Mouse (Mus musculus) cortical plate, adult 2 months (tissue): Measurements from ENCODE around the gene Plekha5. TPM values are rescaled to one million over a fixed set of nuclear protein-coding genes. Genes with fewer than 3 reads are reported as not detected.
"Not testable (repeated sequence)": the region's sequence is repeated elsewhere in the genome, so short reads cannot be mapped to it uniquely, and the experiment has no call there.

Experiments used
- H3K27ac ChIP-seq: fragments of 200-500 bp; 2 replicates; pipeline ENCODE4 v1.5.1; 2012; ENCODE audit warnings: low read length, control low read depth, inconsistent platforms; ENCODE audit not compliant: insufficient read depth
- H3K4me1 ChIP-seq: fragments of 200-500 bp; 2 replicates; pipeline ENCODE4 v1.6.1; 2011; ENCODE audit warnings: low read length; ENCODE audit not compliant: control insufficient read depth, insufficient read depth
- H3K4me3 ChIP-seq: fragments of 200-500 bp; 2 replicates; pipeline ENCODE4 v1.5.1; 2011; ENCODE audit warnings: mild to moderate bottlenecking, low read length, control low read depth; ENCODE audit not compliant: insufficient read depth
- CTCF ChIP-seq: fragments of 200-500 bp; IDR thresholded peaks from 2 replicates; pipeline ENCODE4 v1.5.1; 2011; ENCODE audit warnings: mild to moderate bottlenecking, control low read depth, low read length; ENCODE audit not compliant: insufficient read depth; ENCODE audit errors: extremely low read depth
- POLR2A ChIP-seq: fragments of 200-500 bp; IDR thresholded peaks from 2 replicates; pipeline ENCODE4 v1.6.1; 2011; ENCODE audit warnings: mild to moderate bottlenecking, low read length, control low read depth; ENCODE audit not compliant: insufficient read depth; ENCODE audit errors: extremely low read depth
- polyA plus RNA-seq: library from polyadenylated mRNA; depleted of rRNA; stranded (reverse); fragments of >200 nt; gene quantifications from 2 replicates; pipeline ENCODE4 v1.2.3, GENCODE M21; 2012

Plekha5 gene
- polyA plus RNA-seq, 1 experiment: 106 TPM

DNA sequence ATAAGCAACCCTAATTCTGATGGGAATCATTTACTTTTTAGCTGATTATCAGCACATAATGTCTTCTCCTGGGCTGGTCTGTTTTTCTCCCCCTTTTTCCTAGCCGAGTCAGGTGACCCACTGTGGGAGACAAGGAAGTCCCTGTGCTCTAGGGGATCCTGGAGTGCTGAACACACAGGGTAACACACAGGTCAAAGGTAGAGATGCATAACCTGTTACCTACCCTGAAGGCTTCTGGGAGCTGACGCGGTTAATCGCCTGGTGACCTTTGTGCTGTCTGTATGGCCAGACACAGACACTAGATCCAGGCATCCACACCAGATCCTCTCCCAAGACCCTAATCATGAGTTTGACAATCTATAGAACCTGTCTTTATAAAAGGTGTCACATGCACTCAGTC is 177.3 kb downstream of the Plekha5 start:
- TF ChIP-seq CTCF (no peak), POLR2A (no peak)
- no peaks in the 10 kb centered on the region for H3K4me1 ChIP-seq
- H3K4me3 ChIP-seq: no peak overlapping the region
- no peak overlapping the region for H3K27ac ChIP-seq

DNA sequence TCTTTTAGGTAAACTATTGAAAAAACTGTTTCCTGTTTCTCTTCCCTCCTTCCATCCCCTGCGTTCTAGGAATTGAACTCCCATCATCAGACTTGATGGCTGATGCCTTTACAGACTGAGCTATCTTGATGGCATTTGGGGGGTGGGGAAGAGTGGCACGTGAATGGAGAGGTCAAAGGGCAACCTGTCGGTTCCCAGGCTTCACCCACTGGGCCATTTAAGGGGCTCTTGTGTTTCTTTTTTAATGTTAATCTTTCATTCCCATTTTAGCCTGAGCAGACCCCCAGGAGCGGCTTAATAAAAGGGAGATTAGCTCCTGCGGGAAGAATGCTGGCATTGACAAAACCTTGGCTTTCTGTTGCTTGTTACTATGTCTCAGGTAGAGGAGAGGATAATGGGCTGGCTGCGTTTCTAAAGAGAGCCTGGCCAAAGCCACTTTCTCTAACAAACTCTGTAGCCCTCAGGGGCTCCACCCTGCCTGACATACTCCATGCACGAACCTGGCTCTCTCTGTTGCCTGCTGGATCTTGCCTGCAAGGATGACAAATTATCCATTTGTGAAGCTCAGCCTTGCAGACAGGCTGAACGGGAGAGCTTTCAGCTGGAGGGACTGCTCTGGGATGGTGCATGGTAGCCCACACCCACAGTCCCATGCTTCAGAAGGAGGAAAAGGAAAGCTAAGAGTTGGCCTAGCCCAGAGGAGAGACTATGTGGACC is 179.5 kb downstream of the Plekha5 start:
- no peak overlapping the region for H3K4me3 ChIP-seq
- H3K27ac ChIP-seq: no peak overlapping the region

DNA sequence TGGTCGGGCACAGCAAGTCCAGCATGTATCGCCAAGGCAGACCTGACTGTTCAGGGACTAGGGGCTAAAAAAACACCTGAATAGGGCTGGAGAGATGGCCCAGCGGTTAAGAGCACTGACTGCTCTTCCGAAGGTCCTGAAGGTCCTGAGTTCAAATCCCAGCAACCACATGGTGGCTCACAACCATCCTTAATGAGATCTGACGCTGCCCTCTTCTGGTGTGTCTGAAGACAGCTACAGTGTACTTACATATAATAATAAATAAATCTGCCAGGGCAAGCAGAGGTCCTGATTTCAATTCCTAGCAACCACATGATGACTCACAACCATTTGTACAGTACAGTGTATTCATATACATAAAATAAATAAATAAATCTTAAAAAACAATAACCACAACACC is 181.3 kb downstream of the Plekha5 start:
- H3K4me1 ChIP-seq, H3K4me3 ChIP-seq, H3K27ac ChIP-seq: not testable (repeated sequence)

More for the DNA sequence above, 179.5 kb downstream of the Plekha5 start:
- H3K4me1 ChIP-seq: no peaks in the 10 kb centered on the region
- TF ChIP-seq CTCF (no peak), POLR2A (no peak)

DNA sequence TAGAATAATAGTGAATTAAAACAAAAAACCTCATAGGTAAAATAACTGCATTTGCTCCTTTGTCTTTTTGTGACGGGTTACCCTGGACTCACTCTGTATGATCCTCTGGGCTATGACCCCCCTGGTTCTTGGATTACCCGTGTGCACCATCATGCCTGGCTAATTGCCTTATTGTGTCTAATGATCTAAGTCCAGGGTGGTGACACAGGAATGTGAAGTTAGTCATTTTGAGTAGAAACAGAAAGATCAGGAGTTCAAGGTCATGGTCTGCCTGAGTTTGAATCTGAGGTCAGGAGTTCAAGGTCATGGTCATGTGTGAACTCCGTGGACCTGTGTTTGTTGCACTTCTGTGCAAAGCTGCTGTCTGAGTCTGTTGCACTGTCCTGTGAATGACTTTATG is 181.9 kb downstream of the Plekha5 start:
- H3K4me1 ChIP-seq: no peaks in the 10 kb centered on the region
- H3K27ac ChIP-seq: no peak overlapping the region
- no peak overlapping the region for H3K4me3 ChIP-seq
- TF ChIP-seq POLR2A (no peak), CTCF (no peak)

DNA sequence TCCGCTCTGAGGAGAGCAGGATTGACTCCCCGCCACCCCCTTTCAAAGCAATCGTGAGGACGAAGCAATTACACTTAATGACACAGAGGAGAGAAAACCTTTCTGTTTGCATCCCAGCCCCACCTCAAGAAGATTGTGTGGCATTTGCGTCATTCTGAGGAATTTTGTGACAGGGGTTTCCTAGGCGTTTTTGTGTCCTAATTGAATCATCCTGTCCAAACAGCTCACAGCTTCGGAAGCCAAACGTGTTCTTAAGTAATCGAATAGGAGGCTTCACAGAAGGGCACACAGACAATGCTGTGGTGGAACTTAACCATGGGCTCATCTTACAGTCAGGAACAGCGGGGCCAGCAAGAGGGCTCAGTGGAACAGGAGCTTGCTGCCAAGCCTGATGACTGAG is 182.7 kb downstream of the Plekha5 start:
- H3K27ac ChIP-seq: no peak overlapping the region
- no peak for TF ChIP-seq CTCF
- TF ChIP-seq POLR2A: no peak
- H3K4me3 ChIP-seq: no peak overlapping the region

DNA sequence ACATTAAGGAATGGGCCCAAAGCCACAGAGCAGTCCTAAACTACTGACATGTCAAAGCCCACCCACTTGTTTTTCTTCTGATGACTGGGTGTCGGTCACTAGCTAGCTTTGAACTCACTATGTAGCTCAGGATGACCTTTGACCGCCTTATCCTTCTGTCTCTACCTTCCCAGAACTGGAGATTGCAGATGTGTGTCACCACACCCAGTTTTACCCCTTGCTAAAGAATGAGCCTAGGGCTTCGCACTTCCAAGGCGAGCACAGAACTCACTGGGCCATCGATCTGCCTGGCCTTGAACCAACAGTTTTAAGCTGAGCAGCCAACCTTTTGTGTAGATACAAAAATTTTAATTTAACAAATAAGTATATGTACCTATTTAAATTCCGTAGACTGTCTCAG is 184.8 kb downstream of the Plekha5 start:
- H3K4me1 ChIP-seq: no peaks in the 10 kb centered on the region
- no peak overlapping the region for H3K27ac ChIP-seq
- TF ChIP-seq CTCF (no peak), POLR2A (no peak)
- no peak overlapping the region for H3K4me3 ChIP-seq

More for the DNA sequence above, 182.7 kb downstream of the Plekha5 start:
- H3K4me1 ChIP-seq: no peaks in the 10 kb centered on the region

DNA sequence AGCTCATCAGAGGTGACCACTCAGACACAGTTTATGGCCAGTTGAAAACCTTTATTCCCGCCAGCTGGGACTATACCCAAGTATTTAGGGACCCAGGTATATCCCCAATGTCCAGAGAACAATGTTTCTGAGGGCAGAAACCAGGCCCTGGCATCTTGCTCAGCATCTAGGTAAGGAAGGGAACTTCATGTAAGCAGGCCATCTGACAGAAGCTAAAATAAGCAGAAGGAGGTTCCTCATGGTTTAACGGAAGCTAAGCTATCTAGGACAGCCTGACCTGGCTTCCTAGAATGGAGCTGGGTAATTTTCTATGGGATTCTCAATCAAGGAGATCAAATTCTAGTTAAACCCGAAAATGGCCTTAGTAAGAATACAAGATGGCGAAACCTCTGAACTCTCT is 185.7 kb downstream of the Plekha5 start:
- Histone ChIP-seq H3K4me3 (no peak overlapping the region), H3K4me1 (no peaks in the 10 kb centered on the region)

DNA sequence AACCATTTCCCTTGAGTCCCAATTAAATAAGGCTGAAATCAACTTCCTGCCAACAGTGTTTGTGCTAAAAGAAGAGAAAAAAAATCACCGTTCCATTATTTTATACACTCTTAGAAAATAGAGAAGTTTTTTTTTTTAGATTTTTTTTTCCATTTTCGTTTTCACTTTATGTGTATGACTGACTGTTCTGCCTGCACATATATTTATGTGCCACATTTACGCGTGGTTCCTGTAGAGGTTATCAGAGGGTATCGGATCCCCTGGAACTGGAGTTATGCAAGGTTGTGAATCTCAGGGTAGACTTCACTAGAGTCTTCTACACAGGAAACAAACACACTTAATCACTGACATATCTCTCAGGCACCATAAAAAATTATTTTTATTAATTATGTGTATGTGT is 186.3 kb downstream of the Plekha5 start:
- no peaks in the 10 kb centered on the region for H3K4me1 ChIP-seq
- no peak overlapping the region for H3K4me3 ChIP-seq
- no peak overlapping the region for H3K27ac ChIP-seq
- TF ChIP-seq CTCF: no peak
- no peak for TF ChIP-seq POLR2A

More for the DNA sequence above, 185.7 kb downstream of the Plekha5 start:
- no peak overlapping the region for H3K27ac ChIP-seq
- no peak for TF ChIP-seq POLR2A
- TF ChIP-seq CTCF: no peak

DNA sequence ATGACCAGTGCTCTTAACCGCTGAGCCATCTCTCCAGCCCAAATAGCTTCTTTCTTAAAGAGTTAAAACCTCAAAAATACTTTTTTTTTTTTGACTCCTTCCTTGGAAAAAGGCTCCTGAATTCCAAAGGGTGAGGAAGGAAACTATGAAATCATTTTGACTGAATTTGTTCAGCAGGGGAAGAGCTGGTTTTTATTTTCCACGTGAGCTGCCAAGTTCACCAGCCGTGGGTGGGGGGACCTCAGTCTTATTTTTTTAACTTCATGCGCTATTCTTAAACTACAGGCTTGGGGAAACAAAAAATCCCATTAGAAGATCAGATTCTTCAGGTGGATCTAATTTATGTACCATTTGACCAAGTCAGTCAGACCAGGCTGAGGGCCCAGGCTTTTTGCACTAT is 187.4 kb downstream of the Plekha5 start:
- Histone ChIP-seq H3K4me3 (no peak overlapping the region), H3K27ac (no peak overlapping the region), H3K4me1 (no peaks in the 10 kb centered on the region)
- TF ChIP-seq CTCF (no peak), POLR2A (no peak)

DNA sequence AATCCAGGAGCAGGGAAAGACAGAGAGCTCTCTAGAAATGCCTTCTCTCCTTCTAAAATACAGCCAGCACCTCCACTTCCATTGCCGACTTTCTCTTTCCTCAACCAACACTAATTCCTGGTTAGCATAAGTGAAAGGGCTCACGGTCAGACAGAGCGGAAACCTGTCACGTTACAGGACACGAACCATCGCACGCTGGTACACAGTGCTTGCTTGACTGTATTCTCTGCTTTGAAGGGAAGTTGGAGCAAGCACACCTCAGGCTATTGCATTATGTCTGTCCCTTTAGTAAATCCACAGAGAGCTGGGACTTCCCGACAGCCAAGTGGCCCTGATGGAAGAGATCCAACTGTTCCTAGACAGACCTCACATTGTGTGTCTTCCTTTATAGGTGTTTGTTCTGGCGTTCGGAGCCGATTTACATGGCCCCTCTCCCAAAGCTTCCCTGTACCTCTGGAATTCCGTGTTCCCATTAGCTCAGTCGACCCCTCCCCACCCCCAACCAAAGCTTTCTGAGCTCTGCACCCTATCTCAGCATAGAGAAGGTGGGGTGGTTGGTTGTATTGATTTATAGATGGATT is 188.1 kb downstream of the Plekha5 start:
- H3K4me1 ChIP-seq: no peaks in the 10 kb centered on the region
- TF ChIP-seq CTCF (no peak), POLR2A (no peak)
- H3K27ac ChIP-seq: no peak overlapping the region
- no peak overlapping the region for H3K4me3 ChIP-seq

DNA sequence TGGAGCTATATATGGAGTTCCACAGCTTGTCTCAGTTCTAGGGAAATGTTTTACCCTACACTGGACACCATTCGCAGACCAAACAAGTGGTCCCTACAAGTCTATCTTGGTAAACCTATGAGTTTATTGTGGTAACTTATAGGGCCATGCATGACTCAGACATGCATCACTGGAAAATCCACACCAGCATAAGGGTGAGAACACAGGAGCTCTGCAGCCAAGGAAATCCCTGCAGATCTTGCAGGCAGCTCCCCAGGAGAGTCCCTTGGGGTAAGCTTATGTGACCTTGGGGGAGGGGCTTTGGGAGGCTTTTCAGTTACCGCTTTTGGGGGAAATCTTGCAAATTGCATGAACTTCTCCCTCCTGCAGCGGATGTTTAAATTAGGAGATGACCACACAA is 190.0 kb downstream of the Plekha5 start:
- TF ChIP-seq CTCF: no peak
- no peak for TF ChIP-seq POLR2A
- H3K4me3 ChIP-seq: no peak overlapping the region
- H3K27ac ChIP-seq: no peak overlapping the region
- no peaks in the 10 kb centered on the region for H3K4me1 ChIP-seq
